Mouse (Mus musculus) G1E (cell line): ENCODE results near the gene Jun.

Experiments
- CTCF ChIP-seq: IDR thresholded peaks from 2 replicates; pipeline ENCODE4 v1.5.1; 2012; ENCODE audit warnings: low read depth, low read length, inconsistent platforms, mixed read lengths
- GATA1 ChIP-seq: IDR thresholded peaks from 2 replicates; pipeline ENCODE4 v1.6.1; 2012; ENCODE audit warnings: borderline replicate concordance, low read length, inconsistent platforms, mixed read lengths
- POLR2AphosphoS5 ChIP-seq: IDR thresholded peaks from 2 replicates; pipeline ENCODE4 v1.6.1; 2012; ENCODE audit warnings: low read depth, low read length, inconsistent platforms; ENCODE audit not compliant: insufficient replicate concordance
- TAL1 ChIP-seq: conservative IDR thresholded peaks from 2 replicates; pipeline ENCODE4 v1.6.1; 2012; ENCODE audit warnings: low read depth, low read length, inconsistent platforms, mixed read lengths

DNA sequence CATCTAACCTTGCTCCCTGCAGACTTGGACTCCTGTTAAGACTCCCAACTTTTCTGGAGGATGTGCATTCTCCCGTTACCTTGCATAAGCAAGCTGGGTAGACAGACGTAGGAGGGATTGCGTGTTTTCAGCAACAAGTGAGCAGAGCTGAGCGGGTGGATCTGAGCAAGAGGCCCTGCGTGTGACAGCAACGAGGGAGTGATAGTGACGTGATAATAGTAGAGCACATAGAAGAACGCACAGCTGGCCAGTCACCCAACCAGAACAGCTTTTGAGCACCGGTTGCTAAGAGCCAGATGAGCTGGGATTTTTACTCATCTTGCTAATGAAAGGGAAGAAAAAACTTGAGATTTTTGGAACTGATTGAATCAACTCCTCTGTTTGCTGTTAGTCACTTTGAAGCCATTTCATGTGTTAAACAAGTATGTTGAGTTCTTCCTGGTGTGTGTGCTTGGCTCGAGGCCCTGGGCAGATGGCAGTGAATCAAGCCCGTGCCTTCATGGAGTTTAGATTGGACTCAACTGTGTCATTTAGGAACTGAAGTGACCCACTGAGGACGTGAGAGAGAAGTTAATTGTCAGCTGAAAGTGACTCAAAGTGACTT lies 28.6 kb downstream of the Jun start:
- TF ChIP-seq CTCF, result no peak
- no peak for TF ChIP-seq TAL1
- TF ChIP-seq GATA1, result no peak
- TF ChIP-seq POLR2AphosphoS5, result no peak
